Mouse (Mus musculus) adrenal gland, postnatal 25 days (tissue): ENCODE data around the gene Pnck. TPM values are rescaled to one million over a fixed set of nuclear protein-coding genes. Genes with fewer than 3 reads are reported as not detected.

Experiments
- DNase-seq: peaks from one replicate; pipeline ENCODE4 v3.0.0; 2021; ENCODE audit warnings: mixed read lengths
- long read RNA-seq: library from polyadenylated mRNA; stranded (forward); transcript quantifications from one replicate; pipeline ENCODE4 v2.0.0, GENCODE M21; 2021
- total RNA-seq: library from RNA; stranded (reverse); gene quantifications from 2 replicates; pipeline ENCODE4 v1.2.3, GENCODE M21; 2021

Gene Pnck
- 9.4 TPM in 2 replicates for total RNA-seq
- long read RNA-seq, transcript Pnck-202 (12 exons, 1,532 nt), result major isoform, 6 of 20 reads
- long read RNA-seq, partial matches to known transcripts, result 3 of 20 reads
- long read RNA-seq, other reads (novel, unspliced or antisense), result 8 of 20 reads

- no peak for DNase-seq
Measured at GRCm38 (mm10) chrX:73659575-73660283, at the start of gene Pnck. Gene Pnck (minus strand): TSS chrX:73660117.

DNA sequence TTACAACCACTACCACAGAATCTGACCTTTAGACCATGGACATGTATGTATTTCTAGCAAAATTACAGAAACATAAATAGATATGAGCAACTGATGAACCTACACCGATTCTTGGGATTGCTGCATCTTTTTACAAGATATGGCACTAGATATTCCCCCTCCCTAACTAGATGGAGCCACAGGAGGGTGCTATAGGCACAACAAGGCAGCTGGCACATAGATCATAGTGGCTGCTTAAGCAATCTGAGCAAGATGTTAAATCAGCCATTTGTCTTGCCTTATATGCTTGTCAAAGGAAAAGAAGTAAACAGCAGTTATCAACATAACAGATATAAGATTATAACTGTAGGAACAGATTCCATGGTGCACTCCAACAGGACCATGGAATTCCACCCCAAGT lies 40.6 kb upstream of the Pnck start:
- DNase-seq, result no peak

DNA sequence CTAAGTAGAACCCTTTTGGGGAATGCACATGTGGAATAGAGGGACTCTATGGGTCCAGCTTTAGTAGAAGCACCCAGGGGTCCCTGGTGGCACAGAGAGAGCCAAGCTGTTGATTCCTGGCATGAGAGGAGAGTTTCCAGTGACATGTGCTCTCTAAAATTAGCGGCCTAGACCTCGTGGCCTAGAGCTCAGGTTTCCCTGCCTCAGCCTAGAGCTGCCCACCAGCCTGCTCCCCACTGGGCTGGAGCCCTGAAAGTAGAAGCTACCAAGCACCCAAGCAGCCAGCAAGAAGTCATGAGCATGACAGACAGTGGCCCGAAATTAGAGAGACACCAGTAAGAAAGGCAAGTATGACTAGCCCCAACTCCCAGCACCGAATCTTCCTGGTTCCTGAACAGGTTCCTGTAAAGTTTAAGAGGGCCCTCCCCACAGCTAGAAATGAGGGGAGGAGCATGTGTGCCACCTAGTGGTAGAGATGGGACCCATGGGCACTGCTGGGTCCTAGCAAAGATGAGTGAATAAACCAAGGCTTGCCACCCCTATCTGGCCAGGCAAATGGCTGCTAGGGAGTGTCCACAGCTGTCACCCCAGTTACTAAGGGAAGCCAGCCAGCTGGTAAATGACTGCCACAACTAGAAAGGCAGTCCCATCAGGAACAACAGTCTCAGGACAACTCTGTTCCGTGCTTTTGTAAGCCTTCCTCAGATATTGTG lies 31.2 kb upstream of the Pnck start:
- peak; percentile 54 for DNase-seq

- peak; percentile 43 for DNase-seq
Measured at GRCm38 (mm10) chrX:73685629-73686028, 25.7 kb upstream of the Pnck start.

- no peak for DNase-seq
Measured at GRCm38 (mm10) chrX:73684978-73685377, 25.1 kb upstream of the Pnck start.

DNA sequence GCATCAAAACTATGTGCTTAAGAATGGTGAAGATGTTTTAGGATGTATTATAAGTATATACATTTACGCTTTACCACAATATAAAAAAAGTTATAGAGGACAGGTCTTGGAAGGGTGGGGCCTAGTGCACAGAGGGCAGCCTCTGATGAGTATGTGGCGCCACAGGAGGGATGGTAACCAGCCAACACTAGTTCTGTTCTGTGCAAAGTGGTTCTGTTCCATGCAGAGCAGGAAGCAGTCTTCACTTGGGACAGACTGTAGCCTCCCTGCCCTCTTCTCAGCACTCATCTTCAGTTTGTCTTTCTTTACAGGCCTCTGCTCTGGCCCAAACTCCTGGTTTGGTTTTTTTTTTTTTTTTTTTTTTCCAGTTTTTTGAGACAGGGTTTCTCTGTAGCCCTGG lies 24.2 kb upstream of the Pnck start:
- DNase-seq, result no peak

DNA sequence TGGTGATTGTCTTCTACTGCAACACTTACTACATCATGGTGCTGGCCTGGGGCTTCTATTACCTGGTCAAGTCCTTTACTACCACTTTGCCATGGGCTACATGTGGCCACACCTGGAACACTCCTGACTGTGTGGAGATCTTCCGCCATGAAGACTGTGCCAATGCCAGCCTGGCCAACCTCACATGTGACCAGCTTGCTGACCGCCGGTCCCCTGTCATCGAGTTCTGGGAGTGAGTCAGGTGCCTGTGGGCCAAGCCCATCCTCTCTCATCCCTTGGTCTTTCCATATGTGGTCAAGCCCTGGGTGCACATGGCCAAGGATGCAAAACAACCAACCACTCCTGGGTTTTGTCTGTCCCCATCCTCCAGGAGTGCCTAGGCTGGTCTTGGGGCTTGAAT lies 16.8 kb upstream of the Pnck start:
- DNase-seq, result no peak

GRCm38 (mm10) chrX:73675231-73675630 lies 15.3 kb upstream of the Pnck start:
- peak; percentile 42 for DNase-seq

GRCm38 (mm10) chrX:73673968-73674661 lies 14.2 kb upstream of the Pnck start:
- no peak for DNase-seq

- DNase-seq, result no peak
Measured at GRCm38 (mm10) chrX:73673619-73673967, 13.7 kb upstream of the Pnck start.

- DNase-seq, result peak; percentile 83
Measured at GRCm38 (mm10) chrX:73672879-73673618, 13.1 kb upstream of the Pnck start, which contains the start of gene Slc6a8. Gene Slc6a8 (plus strand): TSS chrX:73673150.

DNA sequence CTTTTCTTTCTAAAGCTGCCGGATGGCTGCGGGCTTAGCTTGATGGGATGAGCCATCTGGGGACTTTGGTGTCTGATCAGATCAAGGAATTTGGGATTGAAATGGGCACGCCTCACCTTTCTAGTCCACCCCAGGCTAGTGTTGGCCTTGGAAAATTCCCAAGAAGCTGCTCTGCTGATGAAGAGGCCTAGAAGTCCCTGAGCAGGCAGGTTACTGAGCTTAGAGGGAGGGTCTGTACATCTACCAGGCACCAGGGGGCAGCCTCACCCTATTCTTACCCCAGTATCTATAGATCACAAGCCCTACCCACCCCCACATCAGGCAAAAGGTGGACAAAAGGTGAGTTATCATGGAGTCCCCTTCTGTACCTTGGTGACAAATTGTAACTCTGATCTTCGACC lies 12.1 kb upstream of the Pnck start:
- DNase-seq, result peak; percentile 61

DNA sequence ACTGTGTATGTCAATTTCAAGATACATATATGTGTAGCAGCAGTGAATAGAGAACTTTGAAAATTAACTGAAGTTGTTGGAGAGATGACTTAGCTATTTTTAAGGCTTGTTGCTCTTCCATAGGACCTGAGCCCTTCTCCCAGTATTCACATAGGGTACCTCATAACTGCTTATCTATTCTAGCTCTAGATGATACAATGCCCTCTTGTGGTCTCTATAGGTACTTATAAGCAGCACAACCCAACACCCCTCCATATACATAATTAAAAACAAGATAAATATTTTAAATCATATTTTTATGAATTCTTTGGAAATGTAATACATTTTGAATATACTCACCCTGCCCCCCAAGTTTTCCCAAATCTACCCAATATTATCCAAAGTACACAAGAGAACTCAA lies 3.2 kb upstream of the Pnck start:
- DNase-seq, result no peak

DNA sequence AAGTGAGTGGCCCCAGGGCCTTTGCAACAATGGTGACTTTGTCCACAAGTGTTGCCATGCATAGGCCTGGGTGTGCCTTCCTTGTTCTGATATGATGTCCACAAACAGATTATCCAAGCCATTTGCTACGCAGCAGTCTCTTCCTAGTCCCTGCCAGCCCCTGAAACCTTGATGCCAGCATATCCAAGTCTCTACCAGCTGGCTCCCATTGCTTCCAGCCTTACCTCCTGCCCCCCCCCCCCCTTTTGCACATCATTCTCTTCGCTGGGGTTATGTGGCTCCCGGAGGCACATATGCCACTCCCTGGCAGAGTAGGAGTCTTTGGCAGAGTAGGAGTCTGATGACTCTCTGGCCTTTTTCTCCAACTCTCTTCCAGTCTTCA lies 358 bp upstream of the Pnck start:
- no peak for DNase-seq

DNA sequence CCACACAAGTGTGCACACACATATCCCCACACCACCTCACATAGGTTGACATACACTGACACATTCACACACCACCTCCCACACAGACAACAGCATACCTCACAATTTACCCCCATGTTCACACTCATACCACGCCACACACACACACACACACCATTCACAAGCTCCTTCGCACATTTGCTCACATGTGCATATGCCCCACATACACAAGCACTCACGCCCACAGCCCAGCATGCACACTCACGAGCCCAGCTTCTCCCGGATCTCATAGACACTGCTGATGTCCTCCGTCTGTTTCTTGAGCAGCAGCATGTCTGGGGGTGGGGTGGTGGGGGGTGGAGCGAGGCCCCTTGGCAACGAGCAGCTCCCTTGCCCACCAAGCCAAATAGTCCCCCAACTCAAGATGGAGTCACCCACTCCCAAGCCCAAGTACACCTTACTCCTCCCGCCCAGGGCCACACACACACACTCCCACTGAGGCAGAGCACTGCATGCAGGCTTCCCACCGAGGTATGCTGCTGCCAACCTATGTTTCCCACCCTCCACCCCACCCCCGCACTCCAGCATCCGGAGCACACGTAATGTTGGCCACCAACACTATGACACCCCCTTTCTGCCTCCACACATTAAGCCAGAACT lies 862 bp downstream of the Pnck start:
- no peak for DNase-seq

- no peak for DNase-seq
Measured at GRCm38 (mm10) chrX:73658391-73658790, 1.5 kb downstream of the Pnck start.

- DNase-seq, result no peak
Measured at GRCm38 (mm10) chrX:73655529-73655928, 4.4 kb downstream of the Pnck start.

- peak; percentile 69 for DNase-seq
Measured at GRCm38 (mm10) chrX:73654177-73654576, 5.7 kb downstream of the Pnck start.

- DNase-seq, result no peak
Measured at GRCm38 (mm10) chrX:73653392-73653791, 6.5 kb downstream of the Pnck start.

- DNase-seq, result no peak
Measured at GRCm38 (mm10) chrX:73650869-73651268, 9.0 kb downstream of the Pnck start.

- no peak for DNase-seq
Measured at GRCm38 (mm10) chrX:73645121-73645520, 14.8 kb downstream of the Pnck start.

GRCm38 (mm10) chrX:73639901-73640469 lies 19.9 kb downstream of the Pnck start:
- no peak for DNase-seq
